Mouse (Mus musculus): Measurements from ENCODE around the gene Tspyl1.
A peak's percentile ranks its signal among the peaks of the same experiment; 100 is the strongest.

The Tspyl1 gene

DNA sequence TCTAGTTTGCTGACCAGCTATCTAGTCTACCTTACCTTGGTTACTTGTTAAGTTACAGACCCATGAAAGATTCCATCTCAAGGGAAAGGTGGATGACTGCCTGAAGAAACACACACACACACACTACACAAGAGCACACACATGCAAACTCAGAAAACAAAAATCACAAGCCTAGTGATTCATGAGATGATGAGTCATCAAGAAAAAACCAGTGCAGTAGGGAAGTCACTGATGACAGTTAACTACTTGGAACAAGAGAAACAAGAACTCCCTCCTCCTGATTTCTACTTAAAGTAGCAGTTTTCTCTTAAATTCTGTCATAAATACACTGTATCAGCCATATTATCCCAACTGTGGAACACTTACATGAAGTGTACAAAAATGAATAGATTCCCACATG is 25.1 kb downstream of the Tspyl1 start:
- DNase-seq: no peak

DNA sequence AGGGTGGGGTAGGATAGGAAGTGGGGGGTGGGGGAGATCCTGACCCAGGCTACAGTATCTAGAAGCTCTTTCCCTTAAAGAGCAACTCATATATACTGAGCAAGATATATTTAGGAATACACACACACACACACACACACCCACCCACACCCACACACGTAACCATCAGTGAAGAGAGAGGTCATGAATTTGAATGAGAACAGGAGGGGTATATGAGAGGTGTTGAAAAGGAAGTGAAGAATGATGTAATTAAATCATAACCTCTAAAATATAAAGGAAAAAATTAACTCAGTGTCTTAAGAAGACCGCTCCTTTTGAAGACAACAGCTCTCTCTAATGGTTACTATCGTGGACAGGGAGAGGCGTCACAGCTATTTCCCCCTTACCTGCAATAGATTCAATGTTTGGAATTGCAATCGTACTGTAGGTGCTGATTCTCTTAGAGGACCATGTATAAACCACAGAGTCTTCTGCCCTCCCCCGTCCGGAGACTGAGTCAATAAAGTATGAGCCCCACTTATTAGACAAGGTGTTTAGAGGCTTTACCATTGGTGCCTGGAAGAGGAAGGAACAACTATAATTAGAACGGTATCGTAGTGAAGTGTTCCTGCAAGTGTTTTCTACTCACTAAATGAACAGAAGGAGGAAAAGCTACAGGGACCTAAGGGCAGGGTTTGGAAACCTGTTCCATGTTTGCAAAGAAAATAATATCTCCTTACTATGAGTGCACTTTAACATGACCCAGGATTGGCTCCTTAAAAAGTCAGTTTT is 28.1 kb downstream of the Tspyl1 start:
- no peak for DNase-seq

DNA sequence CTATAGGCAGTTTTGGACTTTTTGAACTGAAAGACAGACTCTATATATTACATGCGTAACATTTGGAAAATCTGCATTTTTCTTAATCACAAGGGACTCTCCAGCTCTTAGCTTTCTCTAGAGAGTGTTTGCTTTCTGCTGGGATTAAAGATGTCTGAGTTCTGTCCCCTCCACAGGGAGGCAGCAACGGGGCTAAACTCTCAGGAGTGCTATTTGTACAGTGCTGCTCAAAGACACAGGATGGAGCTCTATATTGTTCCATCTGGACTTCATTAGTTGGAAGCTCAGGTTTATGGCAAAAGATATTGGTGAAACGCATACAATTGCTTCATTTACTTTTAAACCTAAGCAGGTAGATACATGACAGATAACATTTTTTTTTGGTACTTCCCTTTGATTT is 30.5 kb downstream of the Tspyl1 start:
- DNase-seq: no peak

DNA sequence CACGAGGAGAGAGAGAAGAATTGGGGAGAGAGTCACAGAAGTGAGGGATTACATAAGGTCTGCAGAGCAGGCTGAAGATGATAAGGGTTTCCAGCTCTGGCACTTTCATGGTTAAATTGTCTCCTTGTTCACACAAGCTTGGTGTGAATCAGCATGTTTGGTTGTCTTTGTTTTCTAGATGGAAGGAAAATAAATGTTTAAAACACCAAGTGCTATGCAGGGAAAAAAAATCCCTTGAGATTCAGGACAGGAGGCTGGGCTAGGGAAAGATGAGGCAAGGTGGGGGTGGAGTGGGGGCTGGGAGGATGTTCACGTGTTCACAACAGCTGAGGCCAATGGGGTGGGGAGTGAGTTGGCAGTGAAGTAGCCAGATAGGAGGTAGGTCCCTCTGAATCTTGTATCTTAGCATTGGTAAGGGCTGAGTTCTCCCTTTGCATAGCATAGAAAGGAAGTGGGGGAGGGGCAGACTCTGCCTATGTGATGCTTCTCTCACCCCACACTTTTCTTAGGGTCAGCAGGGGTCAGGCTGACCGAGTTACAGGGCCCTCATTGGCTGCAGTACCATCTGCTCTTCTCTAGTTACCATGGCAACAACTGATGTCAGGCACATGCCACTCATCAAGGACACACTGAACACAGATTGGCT is 34.7 kb downstream of the Tspyl1 start:
- DNase-seq: peak; percentile 79

DNA sequence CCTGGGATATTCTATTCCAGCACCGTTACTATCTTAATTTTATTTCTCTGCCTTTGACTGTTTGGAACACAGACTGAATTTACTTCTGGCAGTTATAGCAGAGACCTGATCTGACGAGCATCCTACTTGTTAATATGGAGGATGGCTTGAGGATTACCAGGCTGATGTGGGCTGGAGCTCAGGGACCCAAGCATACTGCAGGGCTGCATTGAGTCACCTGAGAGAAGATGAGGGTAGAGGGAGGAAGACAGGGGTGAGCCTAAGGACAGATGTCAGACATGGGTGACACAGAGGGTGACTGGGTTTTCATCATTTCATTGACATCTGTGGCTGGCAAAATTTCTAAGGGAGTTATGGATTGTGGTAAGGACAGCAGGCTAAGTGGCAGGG is 35.2 kb downstream of the Tspyl1 start:
- no peak for DNase-seq

DNA sequence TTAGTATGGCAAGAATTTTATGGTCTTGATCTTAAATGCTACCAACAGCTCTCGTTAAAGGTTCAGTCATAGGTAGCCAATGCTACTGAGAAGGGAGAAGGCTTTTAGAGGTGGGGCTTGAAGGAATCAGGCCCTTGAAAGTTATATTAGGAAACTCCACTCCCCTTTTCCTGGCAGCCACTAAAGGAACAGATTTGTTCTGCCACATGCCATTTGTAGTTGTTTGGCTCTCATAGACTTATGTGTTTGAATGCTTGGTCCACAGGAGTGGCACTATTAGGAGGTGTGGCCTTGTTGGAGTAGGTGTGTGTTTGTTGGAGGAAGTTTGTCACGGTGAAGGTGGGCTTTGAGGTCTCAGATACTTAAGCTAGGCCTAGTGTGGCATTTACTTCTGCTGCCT is 38.8 kb downstream of the Tspyl1 start:
- DNase-seq: no peak

DNA sequence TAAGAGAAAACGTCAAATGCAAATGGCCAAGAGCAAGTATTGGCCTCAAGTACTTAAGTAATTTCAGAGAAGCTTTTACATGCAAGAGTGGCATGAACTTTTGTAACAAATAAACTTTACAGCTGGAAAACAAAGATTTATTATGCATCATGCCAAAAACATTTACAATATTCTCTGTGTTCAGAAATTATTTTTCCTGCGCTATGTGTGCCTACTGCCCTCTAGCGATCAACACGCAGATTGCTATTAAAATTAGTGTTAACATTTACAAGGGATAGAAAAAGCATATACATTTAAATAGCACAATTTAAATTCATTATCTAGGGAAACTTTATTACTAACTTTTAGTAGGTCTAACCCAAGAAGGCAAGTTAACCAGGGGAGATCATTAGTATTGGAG is 44.7 kb downstream of the Tspyl1 start:
- no peak for DNase-seq

DNA sequence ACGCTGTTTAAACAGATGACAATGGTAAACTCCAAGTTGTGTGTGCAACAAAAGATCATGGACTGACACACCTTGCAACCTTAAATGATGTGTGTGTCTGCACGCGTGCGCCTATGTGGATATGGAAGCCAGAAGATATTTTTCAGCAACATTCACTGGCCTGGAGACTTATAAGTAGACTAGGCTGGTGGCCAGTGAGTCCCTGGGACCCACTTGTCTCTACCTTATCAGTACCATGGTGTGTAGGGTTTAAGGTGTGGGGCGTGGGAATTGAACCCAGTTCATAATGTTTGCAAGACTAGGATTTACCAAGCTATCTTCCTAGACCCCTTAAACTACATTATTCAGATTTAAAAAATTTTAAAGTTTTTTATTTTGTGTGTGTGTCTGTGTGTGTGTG is 45.2 kb downstream of the Tspyl1 start:
- no peak for DNase-seq

DNA sequence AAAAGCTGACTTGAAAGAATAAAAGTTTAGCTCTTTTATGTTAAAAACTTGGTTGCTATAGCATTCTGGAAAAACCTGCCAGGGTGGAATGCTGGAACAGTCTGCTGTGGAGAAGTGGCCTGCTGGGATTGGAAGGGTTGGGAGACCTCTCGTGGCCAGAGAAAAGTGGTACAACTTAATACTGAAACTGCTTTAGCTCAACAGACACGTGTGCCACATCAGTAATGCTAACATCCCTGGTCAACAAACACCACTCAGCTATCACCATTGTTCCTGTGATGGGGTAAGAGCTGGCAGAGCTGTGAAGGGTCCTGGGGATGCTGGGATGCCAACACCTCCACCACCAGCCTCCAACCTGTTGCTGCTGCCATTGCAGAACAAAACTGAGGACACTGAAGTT is 46.3 kb downstream of the Tspyl1 start:
- DNase-seq: peak; percentile 64
